Mouse (Mus musculus) forebrain, postnatal 0 days (tissue): ENCODE data around the gene Ppp1r3c. TPM values are rescaled to one million over a fixed set of nuclear protein-coding genes. Genes with fewer than 3 reads are reported as not detected.

Experiments used
- ATAC-seq: fragments of 200-750 bp; cut with Nextera tagmentation; 2 replicates; pipeline ENCODE4 v1.8.0; 2017; ENCODE audit warnings: mild to moderate bottlenecking, moderate library complexity
- DNase-seq: peaks from one replicate; pipeline ENCODE4 v3.0.0-alpha.2; 2015
- H3K27ac ChIP-seq: fragments of 300-500 bp; sonication (generic); 2 replicates; pipeline ENCODE4 v1.5.1; 2014; ENCODE audit warnings: low read depth, mild to moderate bottlenecking, antibody characterized with exemption, low read length, moderate library complexity, mixed read lengths
- H3K27me3 ChIP-seq: fragments of 300-500 bp; sonication (generic); 2 replicates; pipeline ENCODE4 v1.6.1; 2014; ENCODE audit warnings: mild to moderate bottlenecking, low read length, mixed read lengths; ENCODE audit not compliant: insufficient read depth
- H3K36me3 ChIP-seq: fragments of 300-500 bp; sonication (generic); 2 replicates; pipeline ENCODE4 v1.6.1; 2014; ENCODE audit warnings: mild to moderate bottlenecking, moderate library complexity; ENCODE audit not compliant: insufficient read depth
- H3K4me1 ChIP-seq: fragments of 300-500 bp; sonication (generic); 2 replicates; pipeline ENCODE4 v1.6.1; 2014; ENCODE audit warnings: antibody characterized with exemption; ENCODE audit not compliant: insufficient read depth
- H3K4me2 ChIP-seq: fragments of 300-500 bp; sonication (generic); 2 replicates; pipeline ENCODE4 v1.6.1; 2014; ENCODE audit warnings: low read depth, mild to moderate bottlenecking, moderate library complexity
- H3K4me3 ChIP-seq: fragments of 300-500 bp; sonication (generic); 2 replicates; pipeline ENCODE4 v1.5.1; 2014; ENCODE audit warnings: low read depth, low read length, mixed read lengths
- H3K9ac ChIP-seq: fragments of 300-500 bp; sonication (generic); 2 replicates; pipeline ENCODE4 v1.6.1; 2014; ENCODE audit warnings: mild to moderate bottlenecking
- H3K9me3 ChIP-seq: fragments of 300-500 bp; sonication (generic); 2 replicates; pipeline ENCODE4 v1.6.1; 2016; ENCODE audit warnings: low read length
- CTCF ChIP-seq: sonication (generic); IDR thresholded peaks from 2 replicates; pipeline ENCODE4 v1.5.1; 2016; ENCODE audit warnings: antibody characterized with exemption, control low read depth, low read depth
- WGBS: fragments of 180-500 bp; shearing (Covaris S2); extraction: QIAGEN DNeasy Blood & Tissue Kit; methylation state at CpG from one replicate; pipeline ENCODE4 v1.1.7; 2014; 5-methylcytosine and 5-hydroxymethylcytosine counted together
- polyA plus RNA-seq: library from polyadenylated mRNA; unstranded; fragments of >200 nt; fragmentation: Nextera tagmentation; extraction: Ambion mirVana; gene quantifications from 2 replicates; pipeline ENCODE4 v1.2.1, GENCODE M21; 2015
- total RNA-seq: library from RNA; depleted of rRNA; stranded (reverse); fragments of >200 nt; gene quantifications from 2 replicates; pipeline ENCODE4 v1.2.3, GENCODE M21; 2014; rRNA removed

Ppp1r3c gene
- total RNA-seq: 28.2 and 28.6 TPM in 2 replicates
- 6.4 and 8.9 TPM in 2 replicates for polyA plus RNA-seq

GRCm38 (mm10) chr19:36736537-36736936, at the start of gene Ppp1r3c:
Gene Ppp1r3c (minus strand): TSS chr19:36736653.
- Histone ChIP-seq H3K27me3 (no peaks in the 10 kb centered on the region), H3K4me3 (peak within 1 kb of the TSS; percentile 56), H3K9ac (peak within 1 kb of the TSS; percentile 57), H3K27ac (peak within 1 kb of the TSS; percentile 64), H3K4me1 (peaks cover 3% of the 10 kb centered on the region; the same call in 1 of the 2 replicates), H3K9me3 (no peaks in the 10 kb centered on the region), H3K4me2 (peak within 1 kb of the TSS; percentile 97), H3K36me3 (no peaks in the 10 kb centered on the region; the same call in 1 of the 2 replicates)
- WGBS: 4% methylated on average over 33 of the region's 33 CpGs
- DNase-seq: peak; percentile 83
- TF ChIP-seq CTCF: no peak
- peak; percentile 97 for ATAC-seq

- H3K4me1 ChIP-seq: no peaks in the 10 kb centered on the region
- 86% methylated on average over 6 of the region's 6 CpGs for WGBS
- no peak for DNase-seq
- no peak overlapping the region for H3K4me3 ChIP-seq
- TF ChIP-seq CTCF: no peak
- no peak overlapping the region for H3K9ac ChIP-seq
- H3K9me3 ChIP-seq: no peaks in the 10 kb centered on the region
- ATAC-seq: no peak
- H3K27me3 ChIP-seq: no peaks in the 10 kb centered on the region
- H3K36me3 ChIP-seq: no peaks in the 10 kb centered on the region
- no peak overlapping the region for H3K27ac ChIP-seq
- no peak overlapping the region for H3K4me2 ChIP-seq
These were observed 46.7 kb upstream of the Ppp1r3c start for GRCm38 (mm10) chr19:36783179-36783578.

GRCm38 (mm10) chr19:36782591-36782990, 46.1 kb upstream of the Ppp1r3c start:
- H3K4me2 ChIP-seq: no peak overlapping the region
- 59% methylated on average over 3 of the region's 3 CpGs for WGBS
- TF ChIP-seq CTCF: no peak
- H3K4me1 ChIP-seq: no peaks in the 10 kb centered on the region
- no peak overlapping the region for H3K9ac ChIP-seq
- no peaks in the 10 kb centered on the region for H3K36me3 ChIP-seq
- DNase-seq (no peak), ATAC-seq (no peak)
- no peak overlapping the region for H3K4me3 ChIP-seq
- H3K27ac ChIP-seq: no peak overlapping the region
- no peaks in the 10 kb centered on the region for H3K27me3 ChIP-seq
- H3K9me3 ChIP-seq: no peaks in the 10 kb centered on the region

GRCm38 (mm10) chr19:36781996-36782395, 45.5 kb upstream of the Ppp1r3c start:
- no peak overlapping the region for H3K27ac ChIP-seq
- WGBS: 71% methylated on average over 3 of the region's 3 CpGs
- no peaks in the 10 kb centered on the region for H3K36me3 ChIP-seq
- no peak for TF ChIP-seq CTCF
- ATAC-seq: no peak
- no peaks in the 10 kb centered on the region for H3K4me1 ChIP-seq
- no peak overlapping the region for H3K4me3 ChIP-seq
- no peaks in the 10 kb centered on the region for H3K9me3 ChIP-seq
- H3K4me2 ChIP-seq: no peak overlapping the region
- no peak for DNase-seq
- H3K27me3 ChIP-seq: no peaks in the 10 kb centered on the region
- H3K9ac ChIP-seq: no peak overlapping the region

GRCm38 (mm10) chr19:36780375-36780774, 43.9 kb upstream of the Ppp1r3c start:
- Histone ChIP-seq H3K4me2 (no peak overlapping the region), H3K9ac (no peak overlapping the region), H3K27me3 (no peaks in the 10 kb centered on the region), H3K9me3 (no peaks in the 10 kb centered on the region), H3K4me3 (no peak overlapping the region), H3K27ac (no peak overlapping the region), H3K4me1 (no peaks in the 10 kb centered on the region), H3K36me3 (no peaks in the 10 kb centered on the region)
- ATAC-seq (no peak), DNase-seq (no peak)
- 60% methylated on average over 1 of the region's 1 CpGs for WGBS
- TF ChIP-seq CTCF: no peak

- Histone ChIP-seq H3K9me3 (no peaks in the 10 kb centered on the region), H3K4me3 (no peak overlapping the region), H3K4me1 (no peaks in the 10 kb centered on the region)
These were observed 43.3 kb upstream of the Ppp1r3c start for GRCm38 (mm10) chr19:36779765-36780164.

GRCm38 (mm10) chr19:36775531-36775930, 39.1 kb upstream of the Ppp1r3c start:
- no peak overlapping the region for H3K4me3 ChIP-seq
- 94% methylated on average over 8 of the region's 8 CpGs for WGBS
- H3K4me2 ChIP-seq: no peak overlapping the region
- H3K9ac ChIP-seq: no peak overlapping the region
- TF ChIP-seq CTCF: no peak
- DNase-seq (no peak), ATAC-seq (no peak)
- no peaks in the 10 kb centered on the region for H3K27me3 ChIP-seq
- H3K9me3 ChIP-seq: no peaks in the 10 kb centered on the region
- no peaks in the 10 kb centered on the region for H3K36me3 ChIP-seq
- no peak overlapping the region for H3K27ac ChIP-seq
- no peaks in the 10 kb centered on the region for H3K4me1 ChIP-seq

More at GRCm38 (mm10) chr19:36779765-36780164, 43.3 kb upstream of the Ppp1r3c start:
- no peak overlapping the region for H3K4me2 ChIP-seq
- ATAC-seq (no peak), DNase-seq (no peak)
- no peaks in the 10 kb centered on the region for H3K36me3 ChIP-seq
- TF ChIP-seq CTCF: no peak
- H3K27me3 ChIP-seq: no peaks in the 10 kb centered on the region
- 89% methylated on average over 3 of the region's 3 CpGs for WGBS
- no peak overlapping the region for H3K9ac ChIP-seq
- no peak overlapping the region for H3K27ac ChIP-seq
